Mouse (Mus musculus): ENCODE measurements around the gene Gdpd2.

The Gdpd2 gene

GRCm38 (mm10) chrX:100776985-100777654 lies 47.4 kb downstream of the Gdpd2 start:
- peak; percentile 91 for DNase-seq (ENCODE audit: low read depth, low spot score)

- DNase-seq (ENCODE audit: low read depth, low spot score): no peak
These were observed 48.1 kb downstream of the Gdpd2 start for GRCm38 (mm10) chrX:100777655-100778234.

- no peak for DNase-seq (ENCODE audit: low read depth, low spot score)
These were observed 48.7 kb downstream of the Gdpd2 start for GRCm38 (mm10) chrX:100778397-100778796.
